Mouse (Mus musculus) right cerebral cortex, adult 2 months (tissue): ENCODE results near the gene Tcf7l1.
A peak's percentile ranks its signal among the peaks of the same experiment; 100 is the strongest.

Experiments used
- DNase-seq, 2 experiments: peaks; one replicate each; pipeline ENCODE4 v3.0.0; 2021 to 2022; ENCODE audit warnings: low spot score in 2 of 2

Tcf7l1 gene

DNA sequence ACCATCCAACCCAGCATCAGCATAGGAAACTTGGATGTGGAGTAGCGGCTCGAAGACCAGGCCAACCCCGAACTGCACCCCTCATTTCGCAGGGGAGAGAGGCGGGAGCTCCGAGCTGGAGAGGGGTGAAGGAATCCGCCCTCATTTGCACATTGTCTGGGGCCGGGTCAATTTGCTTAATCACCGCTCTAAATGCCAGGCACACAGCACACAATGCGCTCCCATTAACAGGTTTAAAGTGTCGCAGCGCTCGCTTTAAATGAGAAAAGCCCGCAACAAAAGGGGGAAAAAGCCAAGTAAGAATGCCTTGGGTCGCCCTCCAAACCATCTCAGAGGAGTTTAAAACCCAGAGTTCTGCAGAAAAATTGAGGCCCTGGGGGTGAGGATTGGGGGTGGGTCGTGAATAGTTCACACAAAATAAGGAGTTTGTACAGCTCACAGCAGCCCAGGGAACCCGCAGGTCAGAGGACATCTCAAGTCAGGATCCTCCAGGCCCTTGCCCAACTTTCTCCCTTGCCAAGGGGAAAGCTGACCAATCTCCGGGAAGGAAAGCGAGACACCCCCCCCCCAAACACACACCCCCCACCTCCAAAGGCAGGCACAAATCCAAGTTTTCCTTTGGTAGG lies 1.6 kb downstream of the Tcf7l1 start:
- peak in 1 of 2 experiments; percentile 2 for DNase-seq

DNA sequence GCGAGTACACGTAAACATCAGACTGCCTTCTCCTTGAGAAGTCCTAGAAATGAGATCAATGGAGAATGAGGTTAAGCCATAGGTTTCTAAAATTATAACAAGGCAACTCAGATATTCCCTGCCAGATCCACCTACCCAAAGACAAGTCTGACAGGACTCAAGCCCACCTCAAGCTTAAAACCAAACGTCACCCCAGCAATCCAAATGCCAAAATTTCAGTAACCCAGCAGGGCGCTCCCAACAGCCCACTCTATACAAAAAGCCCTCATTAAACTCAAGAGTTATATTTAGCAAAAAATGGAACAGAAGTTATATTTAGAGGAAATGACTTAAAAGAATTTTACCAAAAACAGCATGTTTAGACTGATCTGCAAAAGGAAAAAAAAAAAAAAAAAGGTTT lies 5.3 kb downstream of the Tcf7l1 start:
- peak; percentile 4 to 19 for DNase-seq

DNA sequence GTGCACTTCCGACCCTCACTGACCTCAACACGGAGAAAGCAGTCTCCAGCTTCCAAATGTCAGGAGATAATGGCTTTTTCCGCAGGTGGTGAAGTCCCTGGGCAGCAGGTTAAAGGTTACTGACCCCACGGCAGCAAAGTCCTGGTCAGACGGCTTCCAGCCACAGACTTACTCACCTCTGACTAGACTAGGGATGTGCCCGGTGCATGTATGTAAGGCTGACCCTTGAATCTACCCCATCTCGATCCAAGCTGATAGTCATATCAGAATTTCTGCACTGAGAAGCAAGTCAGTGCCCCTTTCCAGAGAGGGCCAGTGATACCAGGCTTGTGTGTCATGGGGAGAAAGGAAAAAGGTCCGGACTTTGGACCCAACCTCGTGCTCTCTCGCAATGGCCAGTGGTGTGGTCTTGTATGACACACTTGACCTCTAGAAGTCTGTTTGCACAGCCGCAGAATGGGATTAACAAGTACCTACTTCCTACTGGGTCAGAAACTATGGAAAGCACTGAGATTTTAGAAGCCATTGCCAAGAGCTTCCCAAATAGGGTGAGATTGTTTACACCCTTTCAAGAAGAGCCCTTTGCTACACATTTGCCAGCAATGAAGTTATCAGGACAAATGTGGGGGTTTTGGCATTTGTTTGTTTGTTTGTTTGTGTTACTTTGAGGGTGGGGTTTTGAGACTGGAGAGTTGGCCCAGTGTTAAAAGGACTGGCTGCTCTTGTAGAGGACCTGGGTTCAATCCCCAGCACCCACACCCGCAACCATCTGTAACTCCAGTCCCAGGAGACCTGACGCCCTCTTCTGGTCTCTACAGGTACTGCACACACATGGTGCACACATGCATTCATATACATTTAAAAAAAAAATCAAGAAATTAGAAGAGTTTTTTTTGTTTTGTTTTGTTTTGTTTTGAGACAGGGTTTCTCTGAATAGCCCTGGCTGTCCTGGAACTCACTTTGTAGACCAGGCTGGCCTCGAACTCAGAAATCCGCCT lies 10.0 kb downstream of the Tcf7l1 start:
- DNase-seq: no peak

- no peak for DNase-seq
These were observed 11.8 kb downstream of the Tcf7l1 start for GRCm38 (mm10) chr6:72777212-72777611.

DNA sequence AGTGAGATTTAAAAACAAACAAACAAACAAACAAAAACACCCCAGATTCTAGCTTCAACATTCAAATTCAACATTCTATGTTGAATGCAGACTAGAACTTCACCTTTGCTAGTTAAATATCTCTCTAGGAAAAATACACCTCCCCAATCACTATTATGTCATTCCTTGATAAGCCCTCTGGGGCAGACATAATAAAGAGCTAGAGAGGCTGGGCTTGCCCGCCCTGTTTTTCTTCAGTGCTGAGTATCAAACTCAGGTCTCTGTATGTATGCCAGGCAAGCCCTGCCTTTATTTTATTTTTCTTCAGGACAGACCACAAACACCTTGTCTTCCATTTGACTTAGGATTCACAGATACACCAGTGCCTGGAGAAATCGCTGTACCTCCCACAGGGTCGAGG lies 14.8 kb downstream of the Tcf7l1 start:
- no peak for DNase-seq

DNA sequence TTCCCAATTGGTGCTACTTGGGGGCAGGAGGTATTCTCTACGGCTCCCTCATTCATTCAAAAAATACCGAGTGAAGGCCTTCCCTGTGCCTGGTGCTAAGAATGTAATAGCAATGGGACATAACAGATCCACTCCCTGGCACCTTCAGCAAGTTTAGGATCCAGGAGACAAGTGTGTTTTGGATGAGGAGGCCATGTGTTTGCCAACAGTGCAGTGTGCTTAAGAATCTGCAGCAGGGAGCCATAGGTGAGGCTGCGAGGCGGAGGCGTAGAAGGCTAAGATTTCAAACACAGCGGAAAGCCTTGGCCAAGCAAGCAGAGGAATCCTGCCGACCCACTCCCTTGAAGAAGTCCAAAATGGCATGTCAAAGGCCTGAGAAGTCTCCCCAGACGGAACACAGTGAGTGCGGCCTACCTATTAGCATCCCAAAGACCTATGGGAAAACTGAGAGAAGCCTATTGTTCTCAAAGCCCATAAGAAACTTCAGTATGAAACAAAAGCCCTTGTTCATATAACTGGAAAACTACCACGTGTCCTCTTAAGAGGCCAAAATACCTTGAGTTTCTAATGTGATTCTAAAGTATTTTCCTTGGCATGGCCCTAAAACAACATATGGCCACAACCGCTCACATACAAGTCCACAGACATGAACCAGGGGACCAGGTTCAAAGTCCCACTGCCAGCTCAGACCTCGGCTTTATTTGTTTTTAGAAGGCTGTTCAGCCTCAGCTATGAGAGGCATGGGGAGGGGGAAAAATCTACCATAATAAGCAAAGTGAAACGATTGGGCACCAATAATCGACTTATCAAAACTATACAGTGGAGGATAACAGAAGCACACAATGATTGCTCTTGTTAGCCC lies 18.9 kb downstream of the Tcf7l1 start:
- DNase-seq: no peak

DNA sequence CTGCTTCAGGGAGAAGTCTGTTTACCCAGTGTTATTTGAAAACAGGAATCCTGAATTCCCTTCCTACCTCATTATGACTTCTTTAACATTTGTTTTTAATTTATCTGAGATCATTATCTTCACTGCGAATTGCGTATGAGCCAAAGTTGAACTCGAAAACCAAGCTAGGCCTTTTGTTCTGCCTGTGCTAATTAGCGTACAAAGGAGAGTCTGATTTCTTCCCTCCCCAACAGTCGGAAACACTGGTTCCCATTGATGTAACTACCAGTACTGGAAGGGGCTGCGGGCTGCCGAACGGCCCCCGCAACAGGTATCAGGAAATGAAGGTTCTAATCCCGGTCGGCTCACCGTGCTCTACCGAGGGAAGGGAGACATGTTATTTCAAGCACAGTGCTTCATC lies 19.7 kb downstream of the Tcf7l1 start:
- DNase-seq: no peak

GRCm38 (mm10) chr6:72768804-72769203 lies 20.2 kb downstream of the Tcf7l1 start:
- DNase-seq: peak in 1 of 2 experiments; percentile 10

GRCm38 (mm10) chr6:72768097-72768496 lies 21.0 kb downstream of the Tcf7l1 start:
- no peak for DNase-seq

DNA sequence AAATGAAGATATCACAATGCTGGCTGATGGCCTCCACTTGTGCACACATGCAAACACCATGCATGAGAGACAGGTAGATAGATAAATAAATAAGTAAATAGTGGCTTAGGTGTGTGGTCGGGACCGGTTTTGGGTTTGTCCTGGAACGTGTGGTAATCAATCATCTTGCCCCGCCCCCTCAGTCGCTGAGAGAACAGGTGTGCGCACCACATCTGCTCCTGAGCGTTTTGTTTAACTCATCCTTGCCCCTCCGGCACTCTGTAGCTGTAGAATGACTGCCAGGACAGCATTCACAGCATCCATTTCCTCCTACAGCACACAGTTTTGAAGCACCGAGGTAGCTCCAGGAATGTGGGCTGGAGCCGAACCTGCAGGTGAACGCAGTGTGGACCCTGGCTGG lies 25.4 kb downstream of the Tcf7l1 start:
- DNase-seq: no peak

DNA sequence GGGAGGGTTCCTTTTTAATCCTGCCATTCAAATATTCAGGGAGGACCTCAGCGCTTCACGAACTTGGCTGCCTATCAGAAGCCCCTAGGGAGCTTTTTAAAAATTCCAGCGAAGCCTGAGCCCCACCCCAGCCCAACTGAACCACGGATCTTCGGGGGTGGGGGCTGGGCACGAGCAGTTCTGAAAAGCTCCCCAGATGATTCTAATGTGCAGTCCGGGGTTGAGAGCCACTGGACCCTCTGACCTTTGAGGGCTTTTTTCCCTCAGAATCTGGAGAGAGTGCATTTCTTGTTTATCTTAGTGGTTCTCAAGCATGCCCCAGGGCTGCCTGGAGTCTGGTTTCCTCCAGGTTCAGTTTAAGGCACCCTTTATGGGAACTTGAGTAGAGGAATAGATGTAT lies 27.4 kb downstream of the Tcf7l1 start:
- DNase-seq: no peak

- no peak for DNase-seq
These were observed 30.6 kb downstream of the Tcf7l1 start for GRCm38 (mm10) chr6:72758239-72759017.

- no peak for DNase-seq
These were observed 33.7 kb downstream of the Tcf7l1 start for GRCm38 (mm10) chr6:72755267-72755889.

- no peak for DNase-seq
These were observed 34.8 kb downstream of the Tcf7l1 start for GRCm38 (mm10) chr6:72754215-72754614.

DNA sequence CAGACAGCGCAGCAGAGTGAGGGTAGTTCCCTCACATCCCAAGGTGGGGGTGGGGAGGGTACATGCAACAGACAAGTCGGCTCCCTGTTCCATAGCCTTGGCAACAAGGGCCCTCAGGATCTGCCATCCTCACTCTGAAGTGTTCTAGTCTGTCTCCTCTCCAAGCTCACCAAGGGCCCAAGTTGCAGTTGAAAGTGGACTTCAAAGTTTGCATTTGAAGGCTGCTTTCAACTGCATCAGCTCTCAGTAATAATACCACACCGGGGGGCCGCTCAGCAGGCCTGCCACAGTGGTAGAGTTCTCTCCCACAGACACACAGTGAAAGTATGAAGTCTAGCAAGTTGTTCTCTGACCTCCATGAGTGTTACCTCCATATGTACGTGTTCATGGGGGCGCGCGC lies 35.3 kb downstream of the Tcf7l1 start:
- no peak for DNase-seq

GRCm38 (mm10) chr6:72752824-72753223 lies 36.2 kb downstream of the Tcf7l1 start:
- DNase-seq: no peak

DNA sequence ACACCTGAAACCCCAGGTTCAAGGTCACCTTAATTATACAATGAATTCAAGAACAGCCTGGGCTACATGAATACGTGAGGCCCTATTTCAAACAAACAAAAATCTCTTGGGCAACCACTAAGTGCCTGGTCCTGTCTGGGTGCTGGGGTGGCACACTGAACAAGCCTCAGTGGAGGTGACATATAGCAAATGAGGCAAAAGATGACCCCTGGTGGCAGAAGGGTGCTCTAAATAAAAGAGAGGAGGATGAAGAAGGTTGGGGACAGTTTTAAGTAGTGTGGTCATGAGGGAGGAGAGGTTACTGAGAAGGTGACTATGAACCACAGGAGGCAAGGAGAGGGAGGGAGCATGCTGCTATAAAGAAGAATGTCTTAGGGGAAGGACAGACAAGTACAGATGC lies 37.8 kb downstream of the Tcf7l1 start:
- no peak for DNase-seq

GRCm38 (mm10) chr6:72748882-72749437 lies 40.1 kb downstream of the Tcf7l1 start:
- DNase-seq: no peak

DNA sequence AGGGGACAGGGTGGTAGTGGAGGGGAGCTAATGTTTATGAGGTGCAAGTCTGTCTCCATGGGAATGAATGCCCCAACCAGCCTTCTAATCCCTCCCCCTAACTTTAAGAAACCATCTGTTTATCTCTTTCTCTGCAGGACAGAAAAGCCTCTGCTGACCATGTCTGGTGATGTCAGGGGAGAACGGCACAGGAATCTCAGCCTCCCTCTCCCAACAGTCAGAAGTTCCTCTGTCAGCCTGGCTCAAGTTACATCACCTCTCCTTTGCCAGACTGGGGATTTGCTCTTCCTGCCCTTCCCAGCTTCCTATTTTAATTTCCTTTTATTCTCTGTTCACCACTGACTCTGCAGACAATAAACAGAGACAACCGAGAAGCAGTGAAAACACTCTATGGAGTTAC lies 40.6 kb downstream of the Tcf7l1 start:
- no peak for DNase-seq

- DNase-seq: no peak
These were observed 41.2 kb downstream of the Tcf7l1 start for GRCm38 (mm10) chr6:72747814-72748213.

GRCm38 (mm10) chr6:72747156-72747555 lies 41.9 kb downstream of the Tcf7l1 start:
- no peak for DNase-seq
